Mouse (Mus musculus) naive thymus-derived CD4-positive, alpha-beta T cell, adult 2 months (primary cell): ENCODE results near the gene Sept11.

Experiments used
- DNase-seq: peaks from one replicate; pipeline ENCODE4 v3.0.0-alpha.2; 2011; ENCODE audit warnings: low read depth

The Sept11 gene

GRCm38 (mm10) chr5:93092857-93093622 is at the start of gene Sept11:
TSS of gene Sept11 (plus strand) at chr5:93093437.
- DNase-seq = peak; percentile 94

- DNase-seq = no peak
Measured at GRCm38 (mm10) chr5:93043688-93044583, 49.3 kb upstream of the Sept11 start.

GRCm38 (mm10) chr5:93044584-93045370 is 48.5 kb upstream of the Sept11 start, which contains the start of gene Sowahb:
TSS of gene Sowahb (minus strand) at chr5:93045022.
- DNase-seq = no peak

GRCm38 (mm10) chr5:93045371-93045714 is 47.9 kb upstream of the Sept11 start:
- DNase-seq = no peak

- no peak for DNase-seq
Measured at GRCm38 (mm10) chr5:93046306-93046845, 46.9 kb upstream of the Sept11 start.

- DNase-seq = no peak
Measured at GRCm38 (mm10) chr5:93048481-93049240, 44.6 kb upstream of the Sept11 start.

GRCm38 (mm10) chr5:93049971-93050370 is 43.3 kb upstream of the Sept11 start:
- DNase-seq = no peak

- no peak for DNase-seq
Measured at GRCm38 (mm10) chr5:93051041-93051440, 42.2 kb upstream of the Sept11 start.

GRCm38 (mm10) chr5:93051951-93052350 is 41.3 kb upstream of the Sept11 start:
- no peak for DNase-seq

GRCm38 (mm10) chr5:93053606-93054397 is 39.4 kb upstream of the Sept11 start:
- DNase-seq = peak; percentile 33

- DNase-seq = no peak
Measured at GRCm38 (mm10) chr5:93060865-93061264, 32.4 kb upstream of the Sept11 start.

- DNase-seq = no peak
Measured at GRCm38 (mm10) chr5:93077661-93078323, 15.4 kb upstream of the Sept11 start.

GRCm38 (mm10) chr5:93079596-93079995 is 13.6 kb upstream of the Sept11 start:
- DNase-seq = no peak

GRCm38 (mm10) chr5:93085015-93085598 is 8.1 kb upstream of the Sept11 start:
- peak; percentile 15 for DNase-seq

GRCm38 (mm10) chr5:93085900-93086299 is 7.3 kb upstream of the Sept11 start:
- no peak for DNase-seq

GRCm38 (mm10) chr5:93091266-93091665 is 2.0 kb upstream of the Sept11 start:
- DNase-seq = peak; percentile 24

- peak; percentile 54 for DNase-seq
Measured at GRCm38 (mm10) chr5:93092147-93092781, 973 bp upstream of the Sept11 start.

- DNase-seq = peak; percentile 57
Measured at GRCm38 (mm10) chr5:93093638-93094527, 646 bp downstream of the Sept11 start.
